Mouse (Mus musculus) forebrain, postnatal 0 days (tissue): ENCODE measurements around the gene Olfr1188. TPM values are rescaled to one million over a fixed set of nuclear protein-coding genes. Genes with fewer than 3 reads are reported as not detected.
"Not testable (repeated sequence)": the region's sequence is repeated elsewhere in the genome, so short reads cannot be mapped to it uniquely, and the experiment has no call there.

Source experiments
- ATAC-seq: fragments of 200-750 bp; cut with Nextera tagmentation; 2 replicates; pipeline ENCODE4 v1.8.0; 2017; ENCODE audit warnings: mild to moderate bottlenecking, moderate library complexity
- DNase-seq: peaks from one replicate; pipeline ENCODE4 v3.0.0-alpha.2; 2015
- H3K27ac ChIP-seq: fragments of 300-500 bp; sonication (generic); 2 replicates; pipeline ENCODE4 v1.5.1; 2014; ENCODE audit warnings: low read depth, mild to moderate bottlenecking, antibody characterized with exemption, low read length, moderate library complexity, mixed read lengths
- H3K27me3 ChIP-seq: fragments of 300-500 bp; sonication (generic); 2 replicates; pipeline ENCODE4 v1.6.1; 2014; ENCODE audit warnings: mild to moderate bottlenecking, low read length, mixed read lengths; ENCODE audit not compliant: insufficient read depth
- H3K36me3 ChIP-seq: fragments of 300-500 bp; sonication (generic); 2 replicates; pipeline ENCODE4 v1.6.1; 2014; ENCODE audit warnings: mild to moderate bottlenecking, moderate library complexity; ENCODE audit not compliant: insufficient read depth
- H3K4me1 ChIP-seq: fragments of 300-500 bp; sonication (generic); 2 replicates; pipeline ENCODE4 v1.6.1; 2014; ENCODE audit warnings: antibody characterized with exemption; ENCODE audit not compliant: insufficient read depth
- H3K4me2 ChIP-seq: fragments of 300-500 bp; sonication (generic); 2 replicates; pipeline ENCODE4 v1.6.1; 2014; ENCODE audit warnings: low read depth, mild to moderate bottlenecking, moderate library complexity
- H3K4me3 ChIP-seq: fragments of 300-500 bp; sonication (generic); 2 replicates; pipeline ENCODE4 v1.5.1; 2014; ENCODE audit warnings: low read depth, low read length, mixed read lengths
- H3K9ac ChIP-seq: fragments of 300-500 bp; sonication (generic); 2 replicates; pipeline ENCODE4 v1.6.1; 2014; ENCODE audit warnings: mild to moderate bottlenecking
- H3K9me3 ChIP-seq: fragments of 300-500 bp; sonication (generic); 2 replicates; pipeline ENCODE4 v1.6.1; 2016; ENCODE audit warnings: low read length
- CTCF ChIP-seq: sonication (generic); IDR thresholded peaks from 2 replicates; pipeline ENCODE4 v1.5.1; 2016; ENCODE audit warnings: antibody characterized with exemption, control low read depth, low read depth
- WGBS: fragments of 180-500 bp; shearing (Covaris S2); extraction: QIAGEN DNeasy Blood & Tissue Kit; methylation state at CpG from one replicate; pipeline ENCODE4 v1.1.7; 2014; 5-methylcytosine and 5-hydroxymethylcytosine counted together
- polyA plus RNA-seq: library from polyadenylated mRNA; unstranded; fragments of >200 nt; fragmentation: Nextera tagmentation; extraction: Ambion mirVana; gene quantifications from 2 replicates; pipeline ENCODE4 v1.2.1, GENCODE M21; 2015
- total RNA-seq: library from RNA; depleted of rRNA; stranded (reverse); fragments of >200 nt; gene quantifications from 2 replicates; pipeline ENCODE4 v1.2.3, GENCODE M21; 2014; rRNA removed

The Olfr1188 gene
- not detected in 2 replicates for total RNA-seq
- polyA plus RNA-seq: not detected in 2 replicates

DNA sequence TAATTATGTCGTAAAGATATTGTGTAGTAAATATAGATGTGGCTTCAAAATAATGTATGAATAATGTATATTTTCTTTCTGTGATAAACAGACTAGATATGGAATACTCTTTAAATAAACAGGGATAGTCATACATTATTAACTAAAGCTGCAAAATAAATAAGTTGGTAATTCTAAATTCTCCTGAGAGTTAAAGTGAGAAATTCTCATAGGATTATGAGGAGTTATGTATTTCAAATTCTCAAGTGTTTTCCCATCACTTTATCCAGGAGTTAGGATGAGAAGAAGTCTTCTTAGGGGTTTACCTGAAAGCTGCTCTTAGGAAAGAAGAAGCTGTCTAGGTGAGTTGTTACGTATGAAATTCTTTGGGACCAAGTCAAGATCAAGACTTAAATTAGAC, at the start of gene Olfr1188:
TSS of gene Olfr1188 (plus strand) at position 301 of the 400 bp plus-strand sequence.
- Histone ChIP-seq H3K4me2 (no peak within 1 kb of the TSS), H3K36me3 (no peaks in the 10 kb centered on the region), H3K4me3 (no peak within 1 kb of the TSS), H3K27me3 (no peaks in the 10 kb centered on the region), H3K4me1 (no peaks in the 10 kb centered on the region), H3K9ac (no peak within 1 kb of the TSS), H3K27ac (no peak within 1 kb of the TSS), H3K9me3 (no peaks in the 10 kb centered on the region)
- DNase-seq (no peak), ATAC-seq (no peak)
- no peak for TF ChIP-seq CTCF
- WGBS: 87% methylated on average over 2 of the region's 2 CpGs

DNA sequence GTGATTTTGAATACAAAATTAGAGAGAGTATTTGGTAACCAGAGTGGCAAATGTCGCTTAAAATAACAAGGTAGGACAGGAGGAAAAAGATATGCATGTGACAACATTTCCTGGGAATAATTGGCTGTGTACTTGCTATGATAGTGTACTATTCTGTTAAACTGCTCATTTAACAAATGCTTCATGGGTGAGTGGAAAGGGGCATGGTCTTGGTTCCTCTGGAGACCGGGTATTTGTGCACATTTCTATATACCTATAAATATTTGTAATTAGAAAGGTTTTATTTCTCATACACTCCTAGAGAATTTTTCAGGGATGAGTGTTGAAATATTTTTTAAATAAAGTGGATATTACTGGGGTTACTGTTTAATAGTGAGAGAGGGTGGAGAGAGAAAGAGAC, 38.5 kb upstream of the Olfr1188 start, which contains the start of gene Olfr1186:
TSS of gene Olfr1186 (plus strand) at position 301 of the 400 bp plus-strand sequence.
- Histone ChIP-seq H3K27ac (no peak within 1 kb of the TSS), H3K4me2 (no peak within 1 kb of the TSS), H3K27me3 (no peaks in the 10 kb centered on the region), H3K36me3 (no peaks in the 10 kb centered on the region), H3K4me1 (no peaks in the 10 kb centered on the region), H3K9me3 (no peaks in the 10 kb centered on the region), H3K9ac (no peak within 1 kb of the TSS), H3K4me3 (no peak within 1 kb of the TSS)
- 85% methylated on average over 2 of the region's 2 CpGs for WGBS
- ATAC-seq (no peak), DNase-seq (no peak)
- no peak for TF ChIP-seq CTCF

DNA sequence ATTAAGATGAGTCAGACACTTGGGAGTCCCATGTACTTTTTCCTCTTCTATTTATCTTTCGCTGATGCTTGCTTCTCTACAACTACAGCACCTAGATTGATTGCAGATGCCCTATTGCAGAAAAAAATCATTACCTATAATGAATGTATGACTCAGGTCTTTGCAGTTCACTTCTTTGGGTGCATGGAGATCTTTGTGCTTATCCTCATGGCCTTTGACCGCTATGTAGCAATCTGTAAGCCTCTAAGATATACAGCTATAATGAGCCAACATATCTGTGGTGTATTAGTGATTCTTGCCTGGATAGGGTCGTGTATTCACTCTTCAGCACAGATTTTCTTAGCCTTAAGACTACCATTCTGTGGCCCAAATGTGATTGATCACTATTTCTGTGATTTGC, 31.0 kb upstream of the Olfr1188 start:
- Histone ChIP-seq H3K4me1 (no peaks in the 10 kb centered on the region), H3K4me2 (no peak overlapping the region), H3K27me3 (no peaks in the 10 kb centered on the region), H3K4me3 (no peak overlapping the region), H3K9ac (no peak overlapping the region), H3K36me3 (no peaks in the 10 kb centered on the region), H3K27ac (no peak overlapping the region), H3K9me3 (no peaks in the 10 kb centered on the region)
- no peak for DNase-seq
- ATAC-seq: no peak
- TF ChIP-seq CTCF: no peak
- 81% methylated on average over 3 of the region's 3 CpGs for WGBS

DNA sequence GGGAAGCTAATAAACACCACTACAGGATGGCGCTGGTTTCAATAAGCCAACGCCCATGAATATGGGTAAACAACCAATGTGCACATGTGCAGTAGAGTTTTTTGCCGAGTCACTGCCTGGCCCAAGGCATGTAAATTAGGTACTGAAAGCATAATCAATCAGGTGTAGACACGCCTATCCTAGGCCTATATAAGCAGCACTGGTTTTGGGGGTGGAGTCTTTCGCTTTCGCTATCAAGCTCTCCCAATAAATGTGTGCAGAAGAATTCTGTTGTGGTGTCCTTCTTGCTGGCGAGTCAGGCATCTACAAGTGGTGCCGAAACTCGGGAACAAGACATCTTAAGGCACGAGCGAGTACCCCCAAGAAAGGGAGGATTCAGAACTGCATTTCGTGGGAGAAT, 16.0 kb downstream of the Olfr1188 start:
- not testable (repeated sequence) for H3K4me3 ChIP-seq, H3K27me3 ChIP-seq, ATAC-seq, H3K4me1 ChIP-seq, DNase-seq, H3K4me2 ChIP-seq, H3K27ac ChIP-seq, H3K9me3 ChIP-seq, H3K9ac ChIP-seq, H3K36me3 ChIP-seq
- WGBS: 92% methylated on average over 12 of the region's 12 CpGs

DNA sequence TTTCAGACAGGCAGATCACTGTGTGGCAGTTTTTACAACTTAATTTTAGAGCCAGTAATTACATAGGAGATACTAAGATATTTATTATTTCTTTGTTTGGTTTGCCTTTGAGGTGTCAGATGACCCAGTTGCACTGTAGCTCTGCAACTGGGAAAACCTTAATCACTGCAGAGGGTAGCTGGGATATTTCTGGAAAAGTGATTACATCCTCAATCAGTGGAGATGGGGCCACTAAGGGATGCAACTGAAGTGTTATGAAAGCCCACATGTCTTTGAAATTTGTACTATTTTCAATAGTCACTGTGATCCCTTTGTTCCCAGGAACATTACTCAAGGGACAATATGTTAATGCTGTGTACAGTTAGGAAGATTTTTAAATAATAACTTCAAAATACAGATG, 29.4 kb downstream of the Olfr1188 start, which contains the start of gene Olfr1189:
TSS of gene Olfr1189 (plus strand) at position 301 of the 400 bp plus-strand sequence.
- ATAC-seq: 0 out of 2 replicates have a peak, but pooled peaks have one; percentile 25
- no peaks in the 10 kb centered on the region for H3K27me3 ChIP-seq
- no peak within 1 kb of the TSS for H3K4me3 ChIP-seq
- no peak within 1 kb of the TSS for H3K9ac ChIP-seq
- no peaks in the 10 kb centered on the region for H3K36me3 ChIP-seq
- DNase-seq: no peak
- no peak for TF ChIP-seq CTCF
- no peak within 1 kb of the TSS for H3K27ac ChIP-seq
- H3K9me3 ChIP-seq: no peaks in the 10 kb centered on the region
- H3K4me1 ChIP-seq: no peaks in the 10 kb centered on the region
- no peak within 1 kb of the TSS for H3K4me2 ChIP-seq

Other genes with a start within 250 kb of the Olfr1188 start
- not detected in 2 replicates for gene Olfr1174-ps, start 241.8 kb upstream of the Olfr1188 start, total RNA-seq
- not detected in 2 replicates for gene Olfr1174-ps, start 241.8 kb upstream of the Olfr1188 start, polyA plus RNA-seq
- not detected in 2 replicates for gene Olfr1175-ps, start 229.7 kb upstream of the Olfr1188 start, total RNA-seq
- not detected in 2 replicates for gene Olfr1175-ps, start 229.7 kb upstream of the Olfr1188 start, polyA plus RNA-seq
- not detected in 2 replicates for gene Olfr1176, start 220.2 kb upstream of the Olfr1188 start, total RNA-seq
- gene Olfr1176, start 220.2 kb upstream of the Olfr1188 start, polyA plus RNA-seq: not detected in 2 replicates
- not detected in 2 replicates for gene Olfr1177-ps, start 210.4 kb upstream of the Olfr1188 start, total RNA-seq
- gene Olfr1177-ps, start 210.4 kb upstream of the Olfr1188 start, polyA plus RNA-seq: not detected in 2 replicates
- gene Olfr1178, start 169.9 kb upstream of the Olfr1188 start, total RNA-seq: not detected in 2 replicates
- not detected in 2 replicates for gene Olfr1178, start 169.9 kb upstream of the Olfr1188 start, polyA plus RNA-seq
- not detected in 2 replicates for gene Olfr1179, start 150.5 kb upstream of the Olfr1188 start, total RNA-seq
- not detected in 2 replicates for gene Olfr1179, start 150.5 kb upstream of the Olfr1188 start, polyA plus RNA-seq
- not detected in 2 replicates for gene Olfr1180, start 137.8 kb upstream of the Olfr1188 start, total RNA-seq
- gene Olfr1180, start 137.8 kb upstream of the Olfr1188 start, polyA plus RNA-seq: not detected in 2 replicates
- gene Olfr1181, start 130.8 kb upstream of the Olfr1188 start, total RNA-seq: not detected in 2 replicates
- not detected in 2 replicates for gene Olfr1181, start 130.8 kb upstream of the Olfr1188 start, polyA plus RNA-seq
- gene Gm13757, start 107.8 kb upstream of the Olfr1188 start, total RNA-seq: not detected in 2 replicates
- gene Gm13757, start 107.8 kb upstream of the Olfr1188 start, polyA plus RNA-seq: not detected in 2 replicates
- gene Olfr1183, start 102.1 kb upstream of the Olfr1188 start, total RNA-seq: not detected in 2 replicates
- not detected in 2 replicates for gene Olfr1183, start 102.1 kb upstream of the Olfr1188 start, polyA plus RNA-seq
- gene Olfr1184, start 73.3 kb upstream of the Olfr1188 start, total RNA-seq: not detected in 2 replicates
- gene Olfr1184, start 73.3 kb upstream of the Olfr1188 start, polyA plus RNA-seq: not detected in 2 replicates
- not detected in 2 replicates for gene Olfr1185-ps1, start 63.6 kb upstream of the Olfr1188 start, total RNA-seq
- not detected in 2 replicates for gene Olfr1185-ps1, start 63.6 kb upstream of the Olfr1188 start, polyA plus RNA-seq
- not detected in 2 replicates for gene Olfr1186, start 38.4 kb upstream of the Olfr1188 start, total RNA-seq
- not detected in 2 replicates for gene Olfr1186, start 38.4 kb upstream of the Olfr1188 start, polyA plus RNA-seq
- gene Olfr1189, start 29.5 kb downstream of the Olfr1188 start, total RNA-seq: 0.19 TPM in 1 of 2 replicates, not detected in the other
- gene Olfr1189, start 29.5 kb downstream of the Olfr1188 start, polyA plus RNA-seq: not detected in 2 replicates
- not detected in 2 replicates for gene Olfr1191-ps1, start 83.6 kb downstream of the Olfr1188 start, total RNA-seq
- not detected in 2 replicates for gene Olfr1191-ps1, start 83.6 kb downstream of the Olfr1188 start, polyA plus RNA-seq
- gene Olfr1192-ps1, start 91.6 kb downstream of the Olfr1188 start, total RNA-seq: not detected in 2 replicates
- not detected in 2 replicates for gene Olfr1192-ps1, start 91.6 kb downstream of the Olfr1188 start, polyA plus RNA-seq
- not detected in 2 replicates for gene Olfr1193, start 118.7 kb downstream of the Olfr1188 start, total RNA-seq
- gene Olfr1193, start 118.7 kb downstream of the Olfr1188 start, polyA plus RNA-seq: not detected in 2 replicates
- not detected in 2 replicates for gene Olfr1195, start 132.3 kb downstream of the Olfr1188 start, total RNA-seq
- not detected in 2 replicates for gene Olfr1195, start 132.3 kb downstream of the Olfr1188 start, polyA plus RNA-seq
- gene Olfr1196, start 147.7 kb downstream of the Olfr1188 start, total RNA-seq: not detected in 2 replicates
- gene Olfr1196, start 147.7 kb downstream of the Olfr1188 start, polyA plus RNA-seq: not detected in 2 replicates
- gene Olfr1197, start 175.4 kb downstream of the Olfr1188 start, total RNA-seq: not detected in 2 replicates
- not detected in 2 replicates for gene Olfr1197, start 175.4 kb downstream of the Olfr1188 start, polyA plus RNA-seq
- not detected in 2 replicates for gene Olfr1198, start 194.4 kb downstream of the Olfr1188 start, total RNA-seq
- not detected in 2 replicates for gene Olfr1198, start 194.4 kb downstream of the Olfr1188 start, polyA plus RNA-seq
- not detected in 2 replicates for gene Olfr1199, start 203.5 kb downstream of the Olfr1188 start, total RNA-seq
- gene Olfr1199, start 203.5 kb downstream of the Olfr1188 start, polyA plus RNA-seq: not detected in 2 replicates
- gene Olfr1200, start 213.6 kb downstream of the Olfr1188 start, total RNA-seq: not detected in 2 replicates
- not detected in 2 replicates for gene Olfr1200, start 213.6 kb downstream of the Olfr1188 start, polyA plus RNA-seq
- gene Olfr1201, start 236.1 kb downstream of the Olfr1188 start, total RNA-seq: not detected in 2 replicates
- gene Olfr1201, start 236.1 kb downstream of the Olfr1188 start, polyA plus RNA-seq: not detected in 2 replicates